Comparison of ENCODE assay signal across 8 mouse cellular contexts in genomic region chr6:90706490-90706889, GRCm38 (mm10).
DNase-seq lines count a peak whose midpoint lies in the region; ATAC-seq lines count a peak whose summit lies in the region.

No protein-coding gene starts in this region.

- 0 out of 2 replicates have a peak overlapping the region, but pooled peaks have one; percentile 19 for H3K9ac ChIP-seq in lung, embryonic 16.5 days (ENCODE audit: low read length)
- no peak overlapping the region for H3K9ac ChIP-seq in forebrain, embryonic 14.5 days (ENCODE audit: low read length)
- no peak overlapping the region for H3K9ac ChIP-seq in hindbrain, embryonic 13.5 days
- no peak overlapping the region for H3K9ac ChIP-seq in midbrain, embryonic 15.5 days

- no peak for DNase-seq in lung, postnatal 14 days
- no peak for DNase-seq in forebrain, embryonic 14.5 days (ENCODE audit: low spot score)
- no peak for DNase-seq in adrenal gland, postnatal 14 days
- DNase-seq in kidney, adult 9 months, result no peak
- no peak for DNase-seq in adrenal gland, postnatal 4 days (ENCODE audit: low spot score in 2 of 2)

- H3K4me2 ChIP-seq in lung, embryonic 16.5 days (ENCODE audit: low read depth, low read length), result no peak overlapping the region
- H3K4me2 ChIP-seq in forebrain, embryonic 14.5 days (ENCODE audit: low read length), result no peak overlapping the region
- no peak overlapping the region for H3K4me2 ChIP-seq in hindbrain, embryonic 13.5 days
- no peak overlapping the region for H3K4me2 ChIP-seq in midbrain, embryonic 15.5 days

- no peaks in the 10 kb centered on the region for H3K27me3 ChIP-seq in lung, embryonic 16.5 days (ENCODE audit: control insufficient read depth, insufficient read depth, low read depth, low read length)
- no peaks in the 10 kb centered on the region for H3K27me3 ChIP-seq in forebrain, embryonic 14.5 days (replicated peaks; ENCODE audit: control insufficient read depth, insufficient read depth, low read length)
- H3K27me3 ChIP-seq in hindbrain, embryonic 13.5 days, result no peaks in the 10 kb centered on the region
- H3K27me3 ChIP-seq in midbrain, embryonic 15.5 days (replicated peaks), result no peaks in the 10 kb centered on the region

- peaks cover 87% of the 10 kb centered on the region for H3K4me1 ChIP-seq in lung, embryonic 16.5 days (replicated peaks; ENCODE audit: control insufficient read depth, insufficient read depth, low read length)
- peaks cover 50% of the 10 kb centered on the region for H3K4me1 ChIP-seq in forebrain, embryonic 14.5 days (ENCODE audit: control insufficient read depth, insufficient read depth, low read length)
- H3K4me1 ChIP-seq in hindbrain, embryonic 13.5 days (replicated peaks), result peaks cover 92% of the 10 kb centered on the region
- H3K4me1 ChIP-seq in midbrain, embryonic 15.5 days, result peaks cover 42% of the 10 kb centered on the region

- H3K27ac ChIP-seq in lung, embryonic 16.5 days (ENCODE audit: low read length), result peak overlapping the region; percentile 76
- H3K27ac ChIP-seq in forebrain, embryonic 14.5 days (ENCODE audit: low read depth, low read length), result peak overlapping the region; percentile 44; the same call in 1 of the 2 replicates
- peak overlapping the region; percentile 67 for H3K27ac ChIP-seq in hindbrain, embryonic 13.5 days
- H3K27ac ChIP-seq in midbrain, embryonic 15.5 days, result peak overlapping the region; percentile 46

- no peaks in the 10 kb centered on the region for H3K36me3 ChIP-seq in lung, embryonic 16.5 days (ENCODE audit: control insufficient read depth, insufficient read depth, low read length)
- no peaks in the 10 kb centered on the region for H3K36me3 ChIP-seq in forebrain, embryonic 14.5 days (ENCODE audit: control insufficient read depth, insufficient read depth, low read length)
- H3K36me3 ChIP-seq in hindbrain, embryonic 13.5 days, result no peaks in the 10 kb centered on the region
- H3K36me3 ChIP-seq in midbrain, embryonic 15.5 days (replicated peaks), result no peaks in the 10 kb centered on the region

- 54% methylated on average over 10 of the region's 10 CpGs for WGBS in lung, embryonic 16.5 days
- 77% methylated on average over 10 of the region's 10 CpGs for WGBS in forebrain, embryonic 14.5 days
- WGBS in hindbrain, embryonic 13.5 days, result 79% methylated on average over 10 of the region's 10 CpGs
- 79% methylated on average over 10 of the region's 10 CpGs for WGBS in midbrain, embryonic 15.5 days

- no peaks in the 10 kb centered on the region for H3K9me3 ChIP-seq in lung, embryonic 16.5 days (ENCODE audit: control insufficient read depth, low read length)
- H3K9me3 ChIP-seq in forebrain, embryonic 14.5 days (replicated peaks; ENCODE audit: control insufficient read depth, low read length), result no peaks in the 10 kb centered on the region
- H3K9me3 ChIP-seq in hindbrain, embryonic 13.5 days, result no peaks in the 10 kb centered on the region
- H3K9me3 ChIP-seq in midbrain, embryonic 15.5 days, result no peaks in the 10 kb centered on the region

- peak; percentile 58 for ATAC-seq in lung, embryonic 16.5 days (ENCODE audit: low read depth)
- peak; percentile 45; the same call in 1 of the 2 replicates for ATAC-seq in forebrain, embryonic 14.5 days
- peak; percentile 27; the same call in 1 of the 2 replicates for ATAC-seq in hindbrain, embryonic 13.5 days (ENCODE audit: low FRiP score)
- 0 out of 2 replicates have a peak, but pooled peaks have one; percentile 32 for ATAC-seq in midbrain, embryonic 15.5 days (replicated peaks)

- H3K4me3 ChIP-seq in lung, embryonic 16.5 days (ENCODE audit: low read length), result no peak overlapping the region
- H3K4me3 ChIP-seq in forebrain, embryonic 14.5 days (ENCODE audit: low read depth, low read length), result no peak overlapping the region
- H3K4me3 ChIP-seq in hindbrain, embryonic 13.5 days, result no peak overlapping the region
- H3K4me3 ChIP-seq in midbrain, embryonic 15.5 days, result no peak overlapping the region
